Mouse (Mus musculus): ENCODE results near the gene Tmem240. TPM values are rescaled to one million over a fixed set of nuclear protein-coding genes. Genes with fewer than 3 reads are reported as not detected.

The Tmem240 gene
- 44.7 and 52.1 TPM in 2 replicates for polyA plus RNA-seq (2015; fragmentation: Nextera tagmentation; extraction: Ambion mirVana)

GRCm38 (mm10) chr4:155734350-155734941, at the start of gene Tmem240:
Gene Tmem240 (plus strand): TSS chr4:155734800.

GRCm38 (mm10) chr4:155694111-155694481, 40.5 kb upstream of the Tmem240 start, which contains the start of gene Fndc10:
Gene Fndc10 (plus strand): TSS chr4:155694342.

GRCm38 (mm10) chr4:155704721-155705591, 29.6 kb upstream of the Tmem240 start, which contains the start of gene Ssu72:
Gene Ssu72 (plus strand): TSS chr4:155704800.

GRCm38 (mm10) chr4:155760613-155761355, 26.2 kb downstream of the Tmem240 start, which contains the start of gene Atad3a:
Gene Atad3a (minus strand): TSS chr4:155761093.

GRCm38 (mm10) chr4:155774280-155774754, 39.7 kb downstream of the Tmem240 start, which contains the start of gene Vwa1:
Gene Vwa1 (minus strand): TSS chr4:155774698.

GRCm38 (mm10) chr4:155785819-155786218, 51.2 kb downstream of the Tmem240 start, which contains the start of gene Tmem88b:
Gene Tmem88b (minus strand): TSS chr4:155785874.

GRCm38 (mm10) chr4:155790021-155790489, 55.5 kb downstream of the Tmem240 start, which contains the start of gene Ankrd65:
Gene Ankrd65 (plus strand): TSS chr4:155790439.

Small RNAs within 50 kb of the gene (microRNA-seq; reads per million reads assigned to microRNA genes)
- gene Gm27743: not detected

Other genes with a start within 250 kb of the Tmem240 start
- 1,042 and 1,084 TPM in 2 replicates for gene Gnb1, start 243.4 kb upstream of the Tmem240 start, polyA plus RNA-seq (2015; fragmentation: Nextera tagmentation; extraction: Ambion mirVana)
- gene Nadk, start 172.4 kb upstream of the Tmem240 start, polyA plus RNA-seq (2015; fragmentation: Nextera tagmentation; extraction: Ambion mirVana): 56.6 and 58.5 TPM in 2 replicates
- gene Slc35e2, start 133.4 kb upstream of the Tmem240 start, polyA plus RNA-seq (2015; fragmentation: Nextera tagmentation; extraction: Ambion mirVana): 11.4 and 12.9 TPM in 2 replicates
- 58.3 and 62.0 TPM in 2 replicates for gene Cdk11b, start 109.9 kb upstream of the Tmem240 start, polyA plus RNA-seq (2015; fragmentation: Nextera tagmentation; extraction: Ambion mirVana)
- gene Gm10563, start 89.4 kb upstream of the Tmem240 start, polyA plus RNA-seq (2015; fragmentation: Nextera tagmentation; extraction: Ambion mirVana): not detected in 2 replicates
- 14.1 and 17.6 TPM in 2 replicates for gene Mmp23, start 81.4 kb upstream of the Tmem240 start, polyA plus RNA-seq (2015; fragmentation: Nextera tagmentation; extraction: Ambion mirVana)
- gene Mib2, start 65.6 kb upstream of the Tmem240 start, polyA plus RNA-seq (2015; fragmentation: Nextera tagmentation; extraction: Ambion mirVana): 47.2 and 56.0 TPM in 2 replicates
- gene Fndc10, start 40.5 kb upstream of the Tmem240 start, polyA plus RNA-seq (2015; fragmentation: Nextera tagmentation; extraction: Ambion mirVana): 35.0 and 37.4 TPM in 2 replicates
- 168 and 177 TPM in 2 replicates for gene Ssu72, start 30.0 kb upstream of the Tmem240 start, polyA plus RNA-seq (2015; fragmentation: Nextera tagmentation; extraction: Ambion mirVana)
- gene Atad3a, start 26.3 kb downstream of the Tmem240 start, polyA plus RNA-seq (2015; fragmentation: Nextera tagmentation; extraction: Ambion mirVana): 68.6 and 78.0 TPM in 2 replicates
- gene Vwa1, start 39.9 kb downstream of the Tmem240 start, polyA plus RNA-seq (2015; fragmentation: Nextera tagmentation; extraction: Ambion mirVana): 32.3 and 34.3 TPM in 2 replicates
- gene Tmem88b, start 51.1 kb downstream of the Tmem240 start, polyA plus RNA-seq (2015; fragmentation: Nextera tagmentation; extraction: Ambion mirVana): 1.4 and 2.4 TPM in 2 replicates
- not detected in 2 replicates for gene Ankrd65, start 55.6 kb downstream of the Tmem240 start, polyA plus RNA-seq (2015; fragmentation: Nextera tagmentation; extraction: Ambion mirVana)
- 309 and 322 TPM in 2 replicates for gene Mrpl20, start 68.1 kb downstream of the Tmem240 start, polyA plus RNA-seq (2015; fragmentation: Nextera tagmentation; extraction: Ambion mirVana)
- gene Ccnl2, start 77.7 kb downstream of the Tmem240 start, polyA plus RNA-seq (2015; fragmentation: Nextera tagmentation; extraction: Ambion mirVana): 81.5 and 90.5 TPM in 2 replicates
- 162 and 166 TPM in 2 replicates for gene Aurkaip1, start 96.5 kb downstream of the Tmem240 start, polyA plus RNA-seq (2015; fragmentation: Nextera tagmentation; extraction: Ambion mirVana)
- gene Mxra8, start 104.9 kb downstream of the Tmem240 start, polyA plus RNA-seq (2015; fragmentation: Nextera tagmentation; extraction: Ambion mirVana): 42.9 and 43.1 TPM in 2 replicates
- gene Dvl1, start 112.6 kb downstream of the Tmem240 start, polyA plus RNA-seq (2015; fragmentation: Nextera tagmentation; extraction: Ambion mirVana): 30.4 and 32.0 TPM in 2 replicates
- 0.21 and 0.23 TPM in 2 replicates for gene Tas1r3, start 128.6 kb downstream of the Tmem240 start, polyA plus RNA-seq (2015; fragmentation: Nextera tagmentation; extraction: Ambion mirVana)
- 26.1 and 30.4 TPM in 2 replicates for gene Cptp, start 134.6 kb downstream of the Tmem240 start, polyA plus RNA-seq (2015; fragmentation: Nextera tagmentation; extraction: Ambion mirVana)
- 45.7 and 52.0 TPM in 2 replicates for gene Ints11, start 134.7 kb downstream of the Tmem240 start, polyA plus RNA-seq (2015; fragmentation: Nextera tagmentation; extraction: Ambion mirVana)
- gene Pusl1, start 157.0 kb downstream of the Tmem240 start, polyA plus RNA-seq (2015; fragmentation: Nextera tagmentation; extraction: Ambion mirVana): 59.1 and 69.2 TPM in 2 replicates
- gene Acap3, start 157.0 kb downstream of the Tmem240 start, polyA plus RNA-seq (2015; fragmentation: Nextera tagmentation; extraction: Ambion mirVana): 41.3 and 47.0 TPM in 2 replicates
- gene Ube2j2, start 209.0 kb downstream of the Tmem240 start, polyA plus RNA-seq (2015; fragmentation: Nextera tagmentation; extraction: Ambion mirVana): 98.7 and 119 TPM in 2 replicates
- 25.2 and 29.4 TPM in 2 replicates for gene C1qtnf12, start 227.5 kb downstream of the Tmem240 start, polyA plus RNA-seq (2015; fragmentation: Nextera tagmentation; extraction: Ambion mirVana)